Mouse (Mus musculus) thymus, adult 2 months (tissue): Measurements from ENCODE around the gene Nppa.

ENCODE experiments used
- CTCF ChIP-seq: fragments of 200-500 bp; IDR thresholded peaks from 2 replicates; pipeline ENCODE4 v1.5.1; 2012; ENCODE audit warnings: mild to moderate bottlenecking, control low read depth, low read length, moderate library complexity, borderline replicate concordance; ENCODE audit not compliant: control insufficient read depth, poor library complexity, insufficient read depth; ENCODE audit errors: extremely low read depth
- POLR2A ChIP-seq: fragments of 200-500 bp; IDR thresholded peaks from 2 replicates; pipeline ENCODE4 v1.6.1; 2012; ENCODE audit warnings: mild to moderate bottlenecking, low read length, control low read depth, moderate library complexity; ENCODE audit not compliant: control insufficient read depth, poor library complexity, insufficient read depth; ENCODE audit errors: extremely low read depth

DNA sequence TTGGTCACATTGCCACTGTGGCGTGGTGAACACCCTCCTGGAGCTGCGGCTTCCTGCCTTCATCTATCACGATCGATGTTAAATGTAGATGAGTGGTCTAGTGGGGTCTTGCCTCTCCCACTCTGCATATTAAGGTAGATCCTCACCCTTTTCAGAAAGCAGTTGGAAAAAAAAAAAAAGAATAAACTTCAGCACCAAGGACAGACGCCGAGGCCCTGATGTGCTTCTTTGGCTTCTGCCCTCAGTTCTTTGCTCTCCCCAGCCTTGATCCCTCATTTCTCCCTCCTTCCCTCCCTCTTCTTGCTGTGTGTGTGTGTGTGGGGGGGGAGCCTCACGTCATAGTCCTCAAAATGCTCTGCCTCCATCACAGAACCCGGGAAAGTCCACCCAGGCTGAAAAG, 1.3 kb downstream of the Nppa start:
- TF ChIP-seq POLR2A = no peak
- no peak for TF ChIP-seq CTCF
